Mouse (Mus musculus) heart, postnatal 0 days (tissue): Measurements from ENCODE around the gene Ankrd33.

Source experiments
- CTCF ChIP-seq: IDR thresholded peaks from 2 replicates; pipeline ENCODE4 v1.5.1; 2016; ENCODE audit warnings: antibody characterized with exemption, control low read depth, low read depth
- EP300 ChIP-seq: IDR thresholded peaks from 2 replicates; pipeline ENCODE4 v1.6.1; 2016; ENCODE audit warnings: antibody characterized with exemption, low read depth

DNA sequence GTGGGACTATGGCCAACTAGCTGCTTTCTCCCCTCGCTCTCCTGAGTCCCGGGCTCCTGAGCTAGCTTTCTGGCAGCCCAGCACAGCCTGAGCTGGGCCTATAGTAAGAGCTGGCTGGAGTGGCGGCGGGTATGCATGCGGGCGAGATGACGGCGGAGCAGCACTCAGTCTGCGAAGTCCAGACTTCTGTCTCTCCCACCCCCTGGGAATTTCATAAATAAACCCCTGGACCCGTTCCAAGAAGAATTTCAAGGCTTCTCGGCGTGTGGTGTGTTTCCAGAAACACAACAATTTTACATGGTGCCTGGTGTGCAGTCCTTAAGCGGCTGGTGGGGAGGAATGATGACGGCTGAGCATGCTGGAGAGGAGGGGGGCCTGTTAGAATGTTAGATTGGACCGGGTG, 47.5 kb downstream of the Ankrd33 start:
- TF ChIP-seq CTCF (no peak), EP300 (no peak)
